Mouse (Mus musculus): ENCODE data around the gene Mipep.

The Mipep gene

DNA sequence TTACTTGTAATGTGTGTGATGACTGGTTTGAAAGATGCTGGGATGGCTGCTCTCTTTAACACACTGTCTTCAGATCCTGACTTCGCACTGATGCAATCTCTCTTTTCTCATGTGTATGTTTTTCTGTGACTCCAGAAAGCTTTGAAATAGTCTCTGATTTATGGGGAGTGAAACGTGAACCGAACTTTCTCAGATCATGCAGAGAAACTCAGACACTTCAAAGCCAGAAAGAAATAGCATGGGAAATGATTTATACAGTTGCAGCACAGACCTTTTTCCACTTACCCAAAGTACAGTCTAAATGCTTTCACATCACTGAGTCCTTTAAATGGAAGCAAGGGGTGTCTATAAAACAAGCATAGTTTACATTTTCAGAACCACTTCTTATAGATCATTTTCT, 79.0 kb downstream of the Mipep start:
- DNase-seq (ENCODE audit: low read depth in 1 of 2, low spot score in 2 of 2) = no peak

DNA sequence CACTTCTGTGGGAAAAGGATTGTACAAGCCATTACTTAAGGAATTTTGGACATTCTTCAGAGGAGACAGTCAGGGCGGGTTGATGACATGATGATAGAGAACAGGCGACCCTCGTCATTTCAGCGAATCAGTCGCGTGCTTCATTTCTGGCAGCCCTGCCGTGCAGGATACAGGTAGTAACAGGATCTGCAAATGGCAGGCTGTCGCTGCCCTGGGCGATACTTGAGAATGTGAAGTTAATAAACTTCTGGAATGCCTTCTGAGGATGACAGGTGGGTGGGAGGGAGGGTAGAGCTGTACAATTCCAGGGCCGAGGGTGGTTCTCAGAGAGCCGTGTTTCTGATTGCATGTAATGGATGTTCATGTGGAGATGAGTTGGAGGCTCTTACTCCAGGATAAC, 82.0 kb downstream of the Mipep start:
- no peak for DNase-seq (ENCODE audit: low read depth in 1 of 2, low spot score in 2 of 2)

DNA sequence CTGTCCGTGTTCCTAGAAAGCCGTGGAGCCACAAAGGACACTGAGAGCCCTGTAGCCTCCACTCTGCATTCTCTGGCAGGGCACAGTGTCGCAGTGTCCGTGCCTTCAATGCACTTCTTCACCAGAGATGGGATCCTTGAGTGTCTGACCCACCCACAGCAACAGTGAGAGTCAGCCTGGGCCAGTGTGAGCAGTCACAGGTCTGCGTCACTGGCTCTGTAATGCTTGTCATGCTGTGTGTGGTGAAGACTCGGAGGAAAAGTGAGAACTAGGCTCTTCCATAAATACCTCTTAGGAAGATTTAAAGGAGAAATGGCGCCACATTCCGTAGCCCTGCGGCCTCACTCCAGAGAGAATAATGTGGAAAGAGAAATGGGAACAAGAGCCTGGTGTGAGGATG, 84.0 kb downstream of the Mipep start:
- no peak for DNase-seq (ENCODE audit: low read depth in 1 of 2, low spot score in 2 of 2)

DNA sequence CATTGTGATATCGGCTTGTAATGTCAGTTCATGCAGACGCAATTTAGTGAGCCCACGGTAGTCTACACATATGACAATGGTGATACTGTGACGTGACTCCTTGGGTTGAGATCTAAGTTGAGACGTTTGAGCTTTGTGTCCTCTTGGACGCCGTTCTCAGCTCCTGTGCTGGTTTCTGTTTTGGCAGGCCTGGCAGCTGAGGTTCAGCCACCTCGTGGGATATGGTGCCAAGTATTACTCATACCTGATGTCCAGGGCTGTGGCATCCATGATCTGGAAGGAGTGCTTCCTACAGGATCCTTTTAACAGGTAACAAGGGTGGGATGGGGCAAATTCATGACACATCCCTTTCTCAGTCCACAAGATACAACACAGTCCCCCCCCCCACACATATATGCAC, 87.5 kb downstream of the Mipep start:
- DNase-seq (ENCODE audit: low read depth in 1 of 2, low spot score in 2 of 2) = no peak

DNA sequence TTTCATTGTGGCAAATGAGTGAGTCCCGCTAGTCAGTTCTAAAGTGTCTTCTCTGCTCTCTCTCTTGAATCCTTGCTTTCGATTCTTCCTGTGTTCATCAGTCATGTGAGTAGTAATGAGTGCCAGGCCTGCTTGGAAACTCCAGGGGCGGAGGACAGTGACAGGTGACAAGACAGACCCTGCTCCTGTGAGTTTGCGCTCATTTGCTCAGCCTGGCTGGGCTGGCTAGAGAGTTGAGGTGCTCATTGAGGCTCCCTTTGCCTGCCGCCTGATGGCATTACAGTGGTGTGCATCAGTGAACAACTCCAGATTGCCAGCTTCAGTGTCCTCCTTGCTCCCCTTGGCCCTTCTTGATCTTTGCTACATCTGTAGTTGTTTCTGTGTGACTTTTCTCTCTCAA, 97.7 kb downstream of the Mipep start:
- DNase-seq (ENCODE audit: low read depth in 1 of 2, low spot score in 2 of 2) = no peak

DNA sequence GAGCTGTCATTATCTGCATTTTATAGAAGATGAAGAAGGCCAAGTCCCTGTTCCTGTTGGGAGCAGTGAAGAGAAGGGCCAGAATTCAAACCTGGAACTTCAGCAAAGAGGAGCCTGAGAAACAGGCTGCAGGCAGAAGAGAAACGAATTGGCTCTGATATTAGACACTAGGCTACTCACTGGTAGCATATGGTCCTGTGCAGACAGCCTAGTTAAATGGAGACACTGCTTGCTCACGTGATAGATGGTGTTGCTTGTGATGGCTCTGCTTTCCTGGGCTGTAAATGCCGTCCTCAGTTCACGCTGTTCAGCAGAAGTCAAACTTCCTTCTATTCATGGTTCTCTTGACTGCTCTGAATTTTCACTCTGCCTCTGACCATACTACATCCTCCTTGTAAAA, 98.3 kb downstream of the Mipep start:
- DNase-seq (ENCODE audit: low read depth in 1 of 2, low spot score in 2 of 2) = no peak

DNA sequence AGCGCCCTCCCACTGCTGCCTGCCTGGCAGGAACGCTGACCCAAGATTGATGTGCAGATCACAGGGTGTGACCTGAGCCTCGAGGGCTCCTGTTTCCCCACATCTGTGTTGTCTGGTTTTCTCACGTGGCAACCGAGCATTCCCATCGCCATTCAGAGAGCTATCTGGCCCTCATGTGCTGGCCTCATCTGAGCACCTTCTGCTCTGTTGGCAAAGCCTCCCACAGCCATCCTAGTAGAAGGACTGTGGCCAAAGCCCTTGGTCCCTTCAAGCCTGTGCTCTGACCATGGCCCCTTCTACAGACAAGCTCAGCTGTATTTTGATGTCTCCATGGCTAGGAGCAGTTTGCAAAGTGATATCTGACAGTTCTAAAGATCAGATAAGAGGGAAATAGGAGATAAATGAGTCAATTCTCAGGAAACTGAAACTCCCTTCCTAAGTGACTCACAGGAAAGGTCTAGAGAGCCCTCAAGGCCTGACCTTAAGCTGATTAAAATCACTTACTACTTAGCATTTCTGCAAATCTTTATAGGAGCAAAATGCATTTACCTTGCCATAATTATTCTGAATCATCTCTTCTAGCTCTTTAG, 101.1 kb downstream of the Mipep start:
- no peak for DNase-seq (ENCODE audit: low read depth in 1 of 2, low spot score in 2 of 2)

DNA sequence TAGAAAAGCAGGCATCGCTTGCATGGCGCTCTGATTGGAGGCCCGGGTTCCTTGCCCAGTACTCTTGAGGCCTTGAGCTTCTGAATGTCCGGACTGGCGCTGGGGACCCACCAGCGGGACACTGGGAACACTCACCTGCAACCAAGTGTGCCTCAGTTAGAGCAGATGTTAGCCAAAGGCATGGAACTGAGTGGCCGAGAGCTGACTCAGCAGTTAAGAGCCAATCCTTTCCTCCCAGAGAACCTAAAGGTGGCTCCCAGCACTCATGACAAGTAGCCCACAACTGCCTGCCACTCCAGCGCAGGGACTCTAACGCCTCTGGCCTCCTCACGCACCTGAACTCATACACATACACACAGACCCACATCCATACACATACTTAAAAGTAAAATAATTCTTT, 109.5 kb downstream of the Mipep start:
- no peak for DNase-seq (ENCODE audit: low read depth in 1 of 2, low spot score in 2 of 2)

DNA sequence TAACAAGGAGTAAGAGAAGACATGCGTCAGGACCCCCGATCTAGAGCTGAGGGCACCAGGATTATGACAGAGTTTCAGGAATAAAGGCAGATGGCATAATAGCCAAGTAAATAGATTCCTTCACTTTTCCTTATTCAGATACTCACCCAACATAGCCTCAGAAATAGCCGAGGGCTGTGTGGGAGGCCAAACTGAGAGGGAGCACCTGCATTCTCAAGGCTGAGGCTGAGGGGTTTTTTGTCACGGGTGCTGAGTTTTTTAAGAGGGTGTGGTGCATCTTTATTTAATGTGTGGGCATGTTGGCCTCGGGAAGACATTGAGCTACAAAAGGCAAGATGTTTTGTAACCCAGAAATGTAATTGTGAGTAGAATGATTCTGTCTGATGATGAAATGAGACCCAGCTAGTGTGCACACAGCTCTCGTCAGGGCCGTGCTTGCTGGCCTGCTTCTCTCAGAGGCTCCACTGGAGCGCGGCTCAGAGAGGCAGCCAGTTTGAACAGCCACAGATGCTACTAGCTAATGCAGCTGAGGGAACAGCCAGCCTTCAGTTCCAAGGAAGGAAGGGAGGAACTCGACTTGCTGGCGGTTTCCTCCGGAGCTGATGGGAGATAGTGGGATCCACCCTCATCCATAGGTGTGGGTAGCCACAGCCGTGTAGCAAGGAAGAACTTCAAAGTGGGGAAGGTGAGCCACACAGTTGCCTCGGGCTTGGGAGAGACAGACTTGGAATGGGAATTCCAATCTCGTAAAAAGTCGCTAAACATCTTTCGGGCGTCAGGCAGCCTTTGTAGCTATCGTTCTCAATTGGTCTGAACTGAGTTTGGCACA, 111.0 kb downstream of the Mipep start:
- no peak for DNase-seq (ENCODE audit: low read depth in 1 of 2, low spot score in 2 of 2)

DNA sequence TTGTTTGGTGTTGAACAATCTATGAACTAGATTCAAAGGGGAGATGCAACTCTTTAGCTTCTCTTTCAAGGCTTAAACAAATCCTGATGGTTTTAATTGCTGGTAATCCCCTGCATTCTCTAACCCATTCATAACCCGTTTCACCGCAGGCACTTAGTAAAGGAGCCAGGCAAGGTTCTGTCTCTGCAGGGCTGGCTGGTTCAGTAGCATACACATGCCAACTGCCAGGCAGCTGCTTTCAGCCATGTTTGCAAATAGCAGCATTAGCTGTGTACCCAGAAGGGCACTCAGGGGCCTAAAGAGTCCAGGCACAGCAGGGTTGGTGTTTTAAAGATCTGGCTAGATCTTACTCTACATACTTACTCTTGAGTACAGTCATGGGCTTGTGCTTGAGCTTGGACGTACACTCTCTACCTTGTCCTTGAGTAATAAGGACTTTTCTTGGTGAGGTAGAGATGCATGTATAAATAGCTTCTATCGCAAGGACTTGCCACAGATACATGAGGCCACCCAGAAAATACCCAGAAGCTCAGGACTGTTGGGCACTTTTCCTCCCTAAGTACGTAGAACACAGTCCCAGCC, 113.8 kb downstream of the Mipep start:
- DNase-seq (ENCODE audit: low read depth in 1 of 2, low spot score in 2 of 2) = no peak

DNA sequence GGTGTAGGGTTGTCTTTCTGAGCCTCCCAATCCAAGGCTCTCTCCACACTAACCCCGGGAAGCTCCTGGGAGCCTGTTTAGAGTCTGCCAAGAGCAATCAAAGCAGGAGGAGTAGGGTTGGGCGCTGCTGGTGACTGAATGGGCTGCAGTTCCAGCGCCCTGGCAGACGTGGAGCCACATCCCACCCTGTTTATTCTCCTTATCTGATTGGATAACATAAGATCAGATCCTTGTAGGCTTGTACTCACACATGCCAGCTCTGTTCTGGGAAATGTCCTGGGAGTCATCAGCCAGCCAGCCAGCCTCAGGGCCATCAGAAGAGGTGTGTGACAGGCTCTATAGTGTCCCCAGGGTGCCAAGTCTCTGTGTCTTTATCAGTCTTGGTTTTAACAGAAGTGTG, 120.1 kb downstream of the Mipep start:
- no peak for DNase-seq (ENCODE audit: low read depth in 1 of 2, low spot score in 2 of 2)

DNA sequence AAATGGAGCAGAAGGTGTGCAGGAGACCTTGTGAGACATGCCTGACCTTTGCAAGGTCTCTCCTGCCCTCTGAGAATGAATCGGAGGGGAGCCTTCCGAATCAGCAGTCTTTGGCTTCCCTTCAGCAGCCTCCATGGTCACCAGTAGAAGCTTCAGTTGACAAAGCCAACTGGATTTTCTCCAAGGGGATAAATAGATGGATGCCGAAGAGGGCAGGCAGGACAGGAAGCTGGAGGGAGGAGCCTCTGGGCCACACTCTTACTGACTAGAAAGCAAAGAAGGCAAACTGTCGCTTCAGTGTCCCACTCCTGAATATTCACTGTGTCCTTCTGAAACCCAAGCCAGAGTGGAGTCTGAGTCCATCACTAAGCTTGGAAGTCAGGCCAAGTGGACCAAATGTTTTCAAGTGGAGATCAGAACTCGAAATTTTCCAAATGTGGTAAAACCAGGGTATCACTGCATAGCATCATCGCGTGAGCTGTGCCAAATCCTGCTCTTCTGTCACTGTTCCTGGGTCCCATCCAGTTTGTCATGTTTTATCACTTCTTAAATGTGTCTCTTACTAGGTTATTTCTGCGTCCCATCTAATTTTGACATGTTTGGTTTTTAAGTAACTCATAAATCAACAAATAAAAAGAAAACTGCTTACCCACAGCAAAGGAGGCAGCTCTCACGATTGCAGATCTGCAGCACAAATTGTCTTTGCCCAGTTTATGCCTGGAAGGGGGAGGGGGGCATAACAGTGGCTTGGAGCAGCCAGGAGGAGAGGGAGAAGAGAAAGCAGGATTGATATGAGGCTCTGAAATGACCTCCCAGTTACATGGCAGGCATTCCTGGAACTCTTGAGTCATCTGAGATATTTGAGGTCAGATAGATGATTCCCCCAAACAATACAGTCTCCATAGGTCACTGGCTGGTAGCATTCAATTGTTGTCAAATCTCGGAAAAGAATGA, 122.3 kb downstream of the Mipep start:
- no peak for DNase-seq (ENCODE audit: low read depth in 1 of 2, low spot score in 2 of 2)

DNA sequence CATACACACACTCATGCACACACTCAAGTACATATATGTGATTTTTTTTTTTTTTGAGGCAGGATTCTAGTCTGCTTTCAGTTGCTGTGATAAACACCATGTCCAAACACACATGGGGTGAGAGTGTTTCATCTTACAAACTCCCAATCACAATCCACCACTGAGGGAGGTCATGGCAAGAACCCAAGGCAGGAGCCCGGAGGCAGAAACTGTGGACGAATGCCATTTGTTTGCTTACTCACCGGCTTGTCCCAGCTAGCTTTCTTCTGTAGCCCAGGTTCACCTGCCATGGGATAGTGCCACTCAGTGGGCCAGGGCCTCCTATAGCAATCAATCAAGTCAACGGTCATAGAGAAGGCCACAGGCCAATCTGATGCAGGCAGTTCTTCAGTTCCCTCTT, 125.0 kb downstream of the Mipep start:
- no peak for DNase-seq (ENCODE audit: low read depth in 1 of 2, low spot score in 2 of 2)

DNA sequence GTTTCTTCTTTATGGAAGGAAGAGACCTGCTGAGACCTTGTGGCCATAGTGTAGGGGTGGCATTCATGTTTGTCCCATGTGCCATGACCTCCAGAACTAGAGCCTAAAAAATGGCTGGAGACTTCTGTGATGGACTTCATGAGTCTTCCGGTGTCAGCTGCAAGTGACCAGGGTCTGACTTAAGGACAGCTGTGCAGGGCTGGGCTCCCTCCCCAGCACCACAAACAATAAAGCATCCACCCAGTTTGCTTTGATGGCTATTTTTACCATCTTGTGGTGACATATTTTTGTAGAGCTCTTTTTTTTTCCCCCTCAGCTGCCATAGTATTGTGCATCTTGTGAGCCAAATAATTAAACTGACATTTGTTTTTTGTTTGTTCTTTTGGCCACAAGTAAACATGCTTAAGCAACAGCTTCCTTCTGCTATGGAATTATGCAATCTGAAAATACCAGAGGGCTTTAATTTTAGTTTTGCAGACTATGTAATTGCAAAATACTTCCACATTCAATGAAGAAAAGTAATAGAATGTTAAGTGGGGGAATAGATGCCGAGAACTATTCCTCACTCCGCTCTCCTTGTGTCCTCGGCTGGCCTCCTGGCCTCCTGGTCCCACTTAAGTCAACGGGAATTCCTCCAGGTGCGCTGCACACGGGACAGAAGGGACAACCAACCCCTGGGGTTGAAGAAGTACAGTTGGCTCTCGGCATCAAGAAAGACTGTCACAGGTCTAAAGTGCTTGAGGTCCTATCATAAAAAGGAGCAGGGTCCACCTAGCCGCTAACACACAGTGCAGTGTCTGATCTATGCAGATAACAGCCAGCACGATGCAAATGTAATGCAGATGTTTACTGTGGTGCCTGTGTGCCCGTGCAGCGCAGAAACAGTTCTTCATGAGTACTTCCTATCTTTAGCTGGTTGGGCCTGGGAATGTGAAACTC, 126.4 kb downstream of the Mipep start:
- DNase-seq (ENCODE audit: low read depth in 1 of 2, low spot score in 2 of 2) = no peak

DNA sequence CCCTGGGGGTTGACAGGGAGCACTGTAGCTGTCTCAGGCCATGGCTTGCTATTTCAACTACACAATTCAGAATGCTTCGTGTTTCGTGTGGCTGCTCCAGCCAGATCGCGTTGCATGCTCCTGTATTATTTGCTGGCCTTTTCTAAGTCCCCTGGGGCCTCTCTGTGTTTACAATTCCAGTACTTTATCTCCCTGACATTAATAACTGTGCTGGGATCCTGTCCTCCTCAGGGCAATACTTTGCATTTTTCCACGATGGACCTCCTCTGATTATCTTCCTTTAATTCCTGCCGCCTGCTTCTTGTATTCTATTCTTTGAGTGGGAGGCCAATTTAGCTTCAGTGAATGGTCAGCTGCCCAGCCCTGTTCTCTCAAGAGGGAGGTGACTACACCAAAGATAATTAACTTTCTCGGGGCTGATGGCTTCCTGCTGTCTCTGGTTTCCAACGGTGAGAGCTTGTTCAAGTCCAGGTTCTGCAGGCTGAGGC, 128.7 kb downstream of the Mipep start:
- no peak for DNase-seq (ENCODE audit: low read depth in 1 of 2, low spot score in 2 of 2)

DNA sequence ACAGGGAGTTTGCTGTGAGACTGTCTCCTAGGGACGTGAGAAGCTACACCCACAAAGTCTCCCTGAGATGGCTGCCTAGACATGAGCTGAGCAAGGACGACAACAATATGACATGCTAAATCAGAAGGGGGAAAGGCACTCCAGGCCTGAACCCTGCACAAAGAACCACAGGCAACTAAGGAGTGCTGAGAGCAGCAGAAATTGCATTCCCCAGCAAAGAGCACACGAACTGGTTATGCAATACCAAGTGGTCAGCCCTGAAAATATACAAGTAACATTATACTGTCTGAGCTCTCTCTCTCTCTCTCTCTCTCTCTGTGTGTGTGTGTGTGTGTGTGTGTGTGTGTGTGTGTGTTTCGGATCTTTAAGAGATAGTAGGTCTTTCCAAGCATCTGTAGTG, 132.3 kb downstream of the Mipep start:
- DNase-seq (ENCODE audit: low read depth in 1 of 2, low spot score in 2 of 2) = no peak

DNA sequence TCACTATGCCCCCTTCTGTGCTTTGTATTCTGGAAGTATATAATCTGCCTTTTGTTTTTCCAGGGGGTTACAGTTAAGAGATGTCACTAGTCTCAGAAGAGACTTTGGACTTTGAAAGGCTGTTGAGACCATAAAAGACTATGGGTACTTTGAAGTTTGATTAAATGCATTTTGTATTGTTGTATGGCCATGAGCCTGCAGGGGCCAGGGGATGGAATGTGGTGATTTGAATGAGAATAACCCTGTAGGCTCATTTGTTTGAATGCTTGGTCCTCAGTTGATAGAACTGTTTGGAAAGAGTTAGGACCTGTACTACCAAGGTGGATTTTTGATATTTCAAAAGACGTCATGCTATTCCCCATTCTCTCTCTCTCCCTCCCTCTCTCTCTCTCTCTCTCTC, 141.6 kb downstream of the Mipep start:
- no peak for DNase-seq (ENCODE audit: low read depth in 1 of 2, low spot score in 2 of 2)

DNA sequence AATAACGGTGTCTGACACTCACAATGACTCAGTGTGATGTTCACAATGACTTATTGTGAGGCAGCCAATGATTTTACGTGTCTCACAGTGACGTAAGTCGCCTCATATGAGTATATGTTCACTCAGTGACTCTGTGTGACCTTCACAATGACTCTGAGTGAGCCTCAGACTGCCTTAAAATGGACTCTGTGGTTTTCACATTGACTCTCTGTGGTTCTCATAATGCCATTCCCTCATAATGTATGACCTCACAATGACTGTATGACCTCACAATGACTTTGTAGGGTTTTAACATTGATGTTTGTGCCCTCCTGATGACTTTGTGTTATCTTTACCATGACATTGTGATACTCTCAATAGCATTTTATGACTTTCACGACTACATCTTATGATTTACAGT, 151.3 kb downstream of the Mipep start:
- no peak for DNase-seq (ENCODE audit: low read depth in 1 of 2, low spot score in 2 of 2)

DNA sequence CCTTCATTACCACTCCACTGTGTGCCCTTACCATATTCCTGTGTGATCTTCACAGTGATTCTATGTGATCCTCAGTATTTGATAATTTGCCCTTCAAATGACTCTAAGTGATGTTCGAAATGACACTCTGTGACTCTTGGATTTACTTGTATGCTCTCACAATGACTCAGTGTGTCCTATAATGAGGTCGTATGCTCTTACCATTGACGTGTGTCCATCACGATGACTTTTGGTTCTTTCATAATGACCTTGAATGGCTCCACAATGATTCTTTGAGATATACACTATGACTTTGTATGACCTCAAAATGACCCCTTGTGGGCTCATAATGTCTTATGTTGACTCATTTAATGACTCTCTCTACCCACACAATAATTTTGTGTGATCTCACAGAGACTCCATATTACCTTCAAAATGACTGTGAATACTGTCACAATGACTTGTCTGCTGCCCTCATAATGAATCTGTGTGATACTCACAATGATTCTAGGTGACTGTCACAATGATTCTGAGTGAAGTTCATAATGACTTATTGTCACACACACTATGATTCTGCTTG, 153.2 kb downstream of the Mipep start:
- DNase-seq (ENCODE audit: low read depth in 1 of 2, low spot score in 2 of 2) = no peak
